Mouse (Mus musculus): ENCODE data around the gene Kansl2.
"Not testable (repeated sequence)": the region's sequence is repeated elsewhere in the genome, so short reads cannot be mapped to it uniquely, and the experiment has no call there.

- TF ChIP-seq CTCF (conservative IDR thresholded peaks at IDR 0.05; ENCODE audit: insufficient read depth, insufficient read length, low read depth, low read length); POLR2A (IDR thresholded peaks at IDR 0.05; ENCODE audit: low read depth, low read length): not testable (repeated sequence)
These were observed 20.4 kb downstream of the Kansl2 start for GRCm38 (mm10) chr15:98513676-98514075.

All from kidney, adult 2 months (tissue).